ENCODE assay signal across 7 mouse cellular contexts in the genomic region with DNA sequence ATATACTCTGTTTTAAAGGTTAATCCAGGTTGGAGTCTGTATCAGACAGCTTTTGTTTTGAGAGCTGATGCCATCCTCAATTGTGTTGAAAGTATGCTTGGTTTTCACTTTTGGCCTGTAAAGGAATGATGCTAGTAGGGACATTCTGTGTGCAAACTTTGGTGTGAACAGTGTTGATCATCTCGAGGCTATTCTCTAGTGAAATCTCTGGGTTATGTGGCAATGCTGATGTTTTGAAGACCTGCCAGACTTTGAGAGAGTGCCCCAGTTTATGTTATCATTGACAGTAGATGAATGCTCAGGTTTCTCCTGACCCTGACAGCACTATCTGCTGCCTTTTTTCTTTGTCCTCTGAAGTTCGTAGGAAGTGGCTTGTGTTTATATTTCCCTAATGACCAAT. TPM values are rescaled to one million over a fixed set of nuclear protein-coding genes. Genes with fewer than 3 reads are reported as not detected.
A peak's percentile ranks its signal among the peaks of the same experiment; 100 is the strongest.
DNase-seq lines count a peak whose midpoint lies in the region; ATAC-seq and TF ChIP-seq lines count a peak whose summit lies in the region.

No protein-coding gene starts in this region.

- TF ChIP-seq CTCF in liver, adult 2 months (IDR thresholded peaks at IDR 0.05; ENCODE audit: low read depth, low read length): no peak

- TF ChIP-seq POLR2A in liver, adult 2 months (IDR thresholded peaks at IDR 0.05; ENCODE audit: extremely low read depth, insufficient read depth, low read length): no peak

- H3K27me3 ChIP-seq in liver, adult 2 months (ENCODE audit: control insufficient read depth, insufficient read depth, low read length): no peaks in the 10 kb centered on the region
- no peaks in the 10 kb centered on the region for H3K27me3 ChIP-seq in embryonic facial prominence, embryonic 15.5 days
- H3K27me3 ChIP-seq in limb, embryonic 10.5 days (ENCODE audit: low read depth, poor library complexity, severe bottlenecking): no peaks in the 10 kb centered on the region
- no peaks in the 10 kb centered on the region for H3K27me3 ChIP-seq in neural tube, embryonic 15.5 days (replicated peaks)

- no peak for ATAC-seq in embryonic facial prominence, embryonic 15.5 days (ENCODE audit: insufficient number of reproducible peaks, low FRiP score, low TSS enrichment, low read depth)
- ATAC-seq in neural tube, embryonic 15.5 days (ENCODE audit: low FRiP score): no peak

- H3K9me3 ChIP-seq in embryonic facial prominence, embryonic 15.5 days (replicated peaks): no peaks in the 10 kb centered on the region
- H3K9me3 ChIP-seq in limb, embryonic 10.5 days (replicated peaks): no peaks in the 10 kb centered on the region
- no peaks in the 10 kb centered on the region for H3K9me3 ChIP-seq in neural tube, embryonic 15.5 days (replicated peaks)

- peak; percentile 66 for DNase-seq in liver, adult 2 months (ENCODE audit: extremely low read depth, low read depth, low spot score)
- no peak for DNase-seq in liver
- DNase-seq in limb, embryonic 10.5 days (ENCODE audit: low spot score): no peak
- DNase-seq in gastrocnemius, postnatal 10 days: no peak
- DNase-seq in left cerebral cortex, postnatal 36 days (ENCODE audit: low spot score in 2 of 2): no peak

- intact Hi-C loops in left cerebral cortex, postnatal 36 days (cut with DNase I): no loop called here

- H3K79me2 ChIP-seq in liver, adult 2 months (ENCODE audit: control insufficient read depth, insufficient read depth, low read length): peaks cover 16% of the 10 kb centered on the region; the same call in 1 of the 2 replicates

- 0 out of 2 replicates have a peak, but pooled peaks cover 2% of the 10 kb centered on the region for H3K4me1 ChIP-seq in liver, adult 2 months (ENCODE audit: control insufficient read depth, insufficient read depth, low read length)
- peaks cover 13% of the 10 kb centered on the region for H3K4me1 ChIP-seq in embryonic facial prominence, embryonic 15.5 days
- peaks cover 16% of the 10 kb centered on the region for H3K4me1 ChIP-seq in limb, embryonic 10.5 days
- peaks cover 33% of the 10 kb centered on the region for H3K4me1 ChIP-seq in neural tube, embryonic 15.5 days

- no peak overlapping the region for H3K27ac ChIP-seq in liver, adult 2 months (replicated peaks; ENCODE audit: insufficient read depth, low read depth, low read length)
- no peak overlapping the region for H3K27ac ChIP-seq in embryonic facial prominence, embryonic 15.5 days (replicated peaks)
- H3K27ac ChIP-seq in limb, embryonic 10.5 days: no peak overlapping the region
- no peak overlapping the region for H3K27ac ChIP-seq in neural tube, embryonic 15.5 days (replicated peaks)

- no peaks in the 10 kb centered on the region for H3K36me3 ChIP-seq in liver, adult 2 months (ENCODE audit: control insufficient read depth, insufficient read depth, low read length)
- peaks cover 10% of the 10 kb centered on the region for H3K36me3 ChIP-seq in embryonic facial prominence, embryonic 15.5 days
- peaks cover 10% of the 10 kb centered on the region for H3K36me3 ChIP-seq in limb, embryonic 10.5 days
- H3K36me3 ChIP-seq in neural tube, embryonic 15.5 days: peaks cover 8% of the 10 kb centered on the region

- WGBS in liver, adult 2 months: 7% methylated on average over 2 of the region's 2 CpGs
- WGBS in embryonic facial prominence, embryonic 15.5 days: 72% methylated on average over 2 of the region's 2 CpGs
- WGBS in limb, embryonic 10.5 days: 53% methylated on average over 2 of the region's 2 CpGs
- whole genome bisulfite sequencing in neural tube, embryonic 15.5 days: 67% methylated on average over 2 of the region's 2 CpGs

- peak overlapping the region; percentile 93; the same call in 1 of the 2 replicates for H3K4me3 ChIP-seq in liver, adult 2 months (ENCODE audit: insufficient read depth, low read depth, low read length)
- peak overlapping the region; percentile 100 for H3K4me3 ChIP-seq in embryonic facial prominence, embryonic 15.5 days (replicated peaks)
- H3K4me3 ChIP-seq in limb, embryonic 10.5 days: peak overlapping the region; percentile 84
- H3K4me3 ChIP-seq in neural tube, embryonic 15.5 days (replicated peaks): peak overlapping the region; percentile 84

- H3K4me2 ChIP-seq in embryonic facial prominence, embryonic 15.5 days (replicated peaks): peak overlapping the region; percentile 78
- peak overlapping the region; percentile 79 for H3K4me2 ChIP-seq in neural tube, embryonic 15.5 days

- H3K9ac ChIP-seq in liver, adult 2 months (ENCODE audit: low read depth, low read length): no peak overlapping the region
- H3K9ac ChIP-seq in embryonic facial prominence, embryonic 15.5 days: no peak overlapping the region
- no peak overlapping the region for H3K9ac ChIP-seq in neural tube, embryonic 15.5 days (replicated peaks)

RNA-seq across cellular contexts. Expression of a gene that starts 1.2 kb away (rescaled TPM):
- total RNA-seq in liver, adult 2 months (2014; rRNA removed): 0.09 and 0.13 TPM in 2 replicates
- polyA plus RNA-seq in liver, adult 2 months (2012; rRNA removed): 0.15 and 0.16 TPM in 2 replicates
- polyA plus RNA-seq in embryonic facial prominence, embryonic 15.5 days (2015; fragmentation: Nextera tagmentation; extraction: Ambion mirVana): 4.4 and 5.8 TPM in 2 replicates
- polyA plus RNA-seq in limb, embryonic 10.5 days (2016; fragmentation: Nextera tagmentation; extraction: Ambion mirVana): 3.7 TPM in 2 replicates
- 16.0 and 16.8 TPM in 2 replicates for polyA plus RNA-seq in neural tube, embryonic 15.5 days (2015; fragmentation: Nextera tagmentation; extraction: Ambion mirVana)
- under 1 TPM; 0.42 to 0.65 TPM for total RNA-seq in gastrocnemius, postnatal 10 days (2021)
- total RNA-seq in left cerebral cortex, postnatal 36 days (2021): 10 to 100 TPM; 11.7 to 13.2 TPM

RNA-seq across cellular contexts. Expression of a gene that starts 1.4 kb away (rescaled TPM):
- 21.2 and 23.0 TPM in 2 replicates for total RNA-seq in liver, adult 2 months (2014; rRNA removed)
- polyA plus RNA-seq in liver, adult 2 months (2012; rRNA removed): 25.1 and 27.8 TPM in 2 replicates
- polyA plus RNA-seq in embryonic facial prominence, embryonic 15.5 days (2015; fragmentation: Nextera tagmentation; extraction: Ambion mirVana): 41.4 and 42.6 TPM in 2 replicates
- polyA plus RNA-seq in limb, embryonic 10.5 days (2016; fragmentation: Nextera tagmentation; extraction: Ambion mirVana): 47.0 and 49.4 TPM in 2 replicates
- polyA plus RNA-seq in neural tube, embryonic 15.5 days (2015; fragmentation: Nextera tagmentation; extraction: Ambion mirVana): 43.5 and 44.1 TPM in 2 replicates
- 10 to 100 TPM; 31.0 to 34.3 TPM for total RNA-seq in gastrocnemius, postnatal 10 days (2021)
- total RNA-seq in left cerebral cortex, postnatal 36 days (2021): 10 to 100 TPM; 25.1 to 29.4 TPM

RNA-seq across cellular contexts. Expression of a gene that starts 46.0 kb away (rescaled TPM):
- total RNA-seq in liver, adult 2 months (2014; rRNA removed): 157 and 161 TPM in 2 replicates
- 52.6 and 62.7 TPM in 2 replicates for polyA plus RNA-seq in liver, adult 2 months (2012; rRNA removed)
- polyA plus RNA-seq in embryonic facial prominence, embryonic 15.5 days (2015; fragmentation: Nextera tagmentation; extraction: Ambion mirVana): 22.0 and 24.1 TPM in 2 replicates
- 7.8 and 8.9 TPM in 2 replicates for polyA plus RNA-seq in limb, embryonic 10.5 days (2016; fragmentation: Nextera tagmentation; extraction: Ambion mirVana)
- polyA plus RNA-seq in neural tube, embryonic 15.5 days (2015; fragmentation: Nextera tagmentation; extraction: Ambion mirVana): 11.6 and 17.0 TPM in 2 replicates
- 1 to 10 TPM; 8.0 to 9.7 TPM for total RNA-seq in gastrocnemius, postnatal 10 days (2021)
- total RNA-seq in left cerebral cortex, postnatal 36 days (2021): 10 to 100 TPM; 24.0 to 25.4 TPM

RNA-seq across cellular contexts. Expression of a gene that starts 46.0 kb away (rescaled TPM):
- total RNA-seq in liver, adult 2 months (2014; rRNA removed): 0.18 and 0.27 TPM in 2 replicates
- polyA plus RNA-seq in liver, adult 2 months (2012; rRNA removed): not detected in 2 replicates
- polyA plus RNA-seq in embryonic facial prominence, embryonic 15.5 days (2015; fragmentation: Nextera tagmentation; extraction: Ambion mirVana): 4.1 and 5.4 TPM in 2 replicates
- 0.36 and 0.51 TPM in 2 replicates for polyA plus RNA-seq in limb, embryonic 10.5 days (2016; fragmentation: Nextera tagmentation; extraction: Ambion mirVana)
- 3.6 and 5.0 TPM in 2 replicates for polyA plus RNA-seq in neural tube, embryonic 15.5 days (2015; fragmentation: Nextera tagmentation; extraction: Ambion mirVana)
- 1 to 10 TPM in 1 of 2 experiments, under 1 TPM in 1; 0.85 to 1.0 TPM for total RNA-seq in gastrocnemius, postnatal 10 days (2021)
- total RNA-seq in left cerebral cortex, postnatal 36 days (2021): 1 to 10 TPM; 4.6 to 9.0 TPM

RNA-seq across cellular contexts. Expression of a gene that starts 46.2 kb away (rescaled TPM):
- total RNA-seq in liver, adult 2 months (2014; rRNA removed): 20.4 and 23.2 TPM in 2 replicates
- 11.8 and 12.5 TPM in 2 replicates for polyA plus RNA-seq in liver, adult 2 months (2012; rRNA removed)
- polyA plus RNA-seq in embryonic facial prominence, embryonic 15.5 days (2015; fragmentation: Nextera tagmentation; extraction: Ambion mirVana): 80.1 and 81.7 TPM in 2 replicates
- 106 and 137 TPM in 2 replicates for polyA plus RNA-seq in limb, embryonic 10.5 days (2016; fragmentation: Nextera tagmentation; extraction: Ambion mirVana)
- 60.6 and 61.2 TPM in 2 replicates for polyA plus RNA-seq in neural tube, embryonic 15.5 days (2015; fragmentation: Nextera tagmentation; extraction: Ambion mirVana)
- total RNA-seq in gastrocnemius, postnatal 10 days (2021): 10 to 100 TPM; 21.6 to 25.8 TPM
- total RNA-seq in left cerebral cortex, postnatal 36 days (2021): 10 to 100 TPM; 30.7 to 39.5 TPM
